Mouse (Mus musculus): Measurements from ENCODE around the gene Med7. TPM values are rescaled to one million over a fixed set of nuclear protein-coding genes. Genes with fewer than 3 reads are reported as not detected.

Med7 gene
- polyA plus RNA-seq, 1 experiment: 50.9 TPM

DNA sequence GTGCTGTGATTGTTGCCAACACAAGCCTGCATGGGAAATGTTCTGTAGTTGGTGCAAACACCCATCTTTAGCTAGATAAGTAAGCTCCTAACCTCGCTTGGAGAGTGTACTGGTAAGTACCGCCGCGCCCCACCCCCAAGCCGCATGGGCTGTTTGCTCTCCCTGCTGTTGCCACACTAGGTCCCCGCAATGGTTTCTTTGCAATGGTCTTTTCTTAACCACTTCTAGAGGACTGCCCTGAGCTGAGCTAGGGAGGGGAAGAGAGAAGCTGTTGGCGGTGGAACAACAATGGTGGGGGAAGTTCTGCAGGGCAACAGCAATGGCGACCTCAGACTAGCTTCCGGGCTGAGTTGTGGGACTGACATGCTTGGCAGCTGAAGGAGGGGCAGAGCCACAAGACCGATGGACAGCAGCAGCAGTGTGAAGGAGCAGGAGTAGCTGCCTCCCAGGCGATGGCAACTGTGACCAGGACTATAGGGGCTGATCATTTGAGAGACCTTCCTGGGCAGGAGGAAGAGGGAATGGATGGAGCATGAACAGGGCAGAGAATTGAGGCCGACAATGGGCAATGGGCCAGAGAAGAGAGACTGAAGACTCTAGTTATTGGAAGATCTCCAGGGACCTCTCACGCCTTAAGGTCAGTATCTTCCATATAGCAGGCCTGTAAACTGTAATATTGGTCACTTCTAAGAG, 40.4 kb upstream of the Med7 start, which contains the start of gene Fam71b:
Gene Fam71b, plus strand, starts transcription at position 393 of the 693 bp plus-strand sequence.
- Histone ChIP-seq H3K4me1 (ENCODE audit: control insufficient read depth, insufficient read depth, low read length) (no peaks in the 10 kb centered on the region), H3K27ac (ENCODE audit: insufficient read depth, low read length) (no peak within 1 kb of the TSS), H3K4me3 (ENCODE audit: insufficient read depth, low read length) (no peak within 1 kb of the TSS)
- TF ChIP-seq POLR2A (IDR thresholded peaks at IDR 0.05; ENCODE audit: low read depth, low read length) (no peak), CTCF (IDR thresholded peaks at IDR 0.05; ENCODE audit: borderline replicate concordance, insufficient read depth, low read length) (no peak)

DNA sequence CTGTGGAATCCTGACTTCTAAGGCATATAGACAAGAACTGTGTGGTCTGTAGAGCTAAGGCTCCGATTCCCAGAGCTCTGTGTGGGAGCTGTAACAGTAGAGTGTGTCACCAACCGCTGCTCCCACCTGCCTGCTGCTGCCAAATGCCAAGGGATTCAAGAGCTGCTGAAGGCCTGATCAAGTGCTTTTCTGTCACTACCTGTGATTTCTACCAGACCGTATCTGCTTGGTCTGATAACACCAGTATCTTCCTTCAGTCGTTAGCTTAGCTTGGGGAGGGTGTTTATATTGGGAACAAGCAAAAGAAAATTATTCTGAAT, 39.9 kb upstream of the Med7 start:
- no peak overlapping the region for H3K4me3 ChIP-seq (ENCODE audit: insufficient read depth, low read length)
- H3K27ac ChIP-seq (ENCODE audit: insufficient read depth, low read length): no peak overlapping the region
- no peaks in the 10 kb centered on the region for H3K4me1 ChIP-seq (ENCODE audit: control insufficient read depth, insufficient read depth, low read length)
- no peak for TF ChIP-seq CTCF (IDR thresholded peaks at IDR 0.05; ENCODE audit: borderline replicate concordance, insufficient read depth, low read length)
- TF ChIP-seq POLR2A (IDR thresholded peaks at IDR 0.05; ENCODE audit: low read depth, low read length): no peak

DNA sequence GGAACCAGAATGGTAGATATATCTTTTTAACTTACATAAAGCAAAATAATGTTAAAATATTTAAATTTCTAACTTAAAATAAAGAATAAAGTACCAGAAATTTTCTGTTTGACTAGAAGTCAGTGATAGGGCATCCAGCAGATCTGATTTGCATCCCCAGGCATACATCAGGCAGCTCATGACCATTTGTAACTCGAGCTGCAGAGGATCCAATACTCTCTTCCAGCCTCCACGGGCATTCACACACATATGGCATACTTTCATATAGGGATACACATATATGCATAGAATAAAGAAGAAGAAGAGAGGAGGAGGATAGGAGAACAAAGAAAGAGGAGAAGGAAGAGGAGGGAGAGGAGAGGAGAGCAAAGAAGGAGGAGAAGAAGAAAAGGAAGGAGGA, 38.8 kb upstream of the Med7 start:
- Histone ChIP-seq H3K4me1 (ENCODE audit: control insufficient read depth, insufficient read depth, low read length) (no peaks in the 10 kb centered on the region), H3K27ac (ENCODE audit: insufficient read depth, low read length) (no peak overlapping the region), H3K4me3 (ENCODE audit: insufficient read depth, low read length) (no peak overlapping the region)
- TF ChIP-seq CTCF (IDR thresholded peaks at IDR 0.05; ENCODE audit: borderline replicate concordance, insufficient read depth, low read length): no peak
- TF ChIP-seq POLR2A (IDR thresholded peaks at IDR 0.05; ENCODE audit: low read depth, low read length): no peak

DNA sequence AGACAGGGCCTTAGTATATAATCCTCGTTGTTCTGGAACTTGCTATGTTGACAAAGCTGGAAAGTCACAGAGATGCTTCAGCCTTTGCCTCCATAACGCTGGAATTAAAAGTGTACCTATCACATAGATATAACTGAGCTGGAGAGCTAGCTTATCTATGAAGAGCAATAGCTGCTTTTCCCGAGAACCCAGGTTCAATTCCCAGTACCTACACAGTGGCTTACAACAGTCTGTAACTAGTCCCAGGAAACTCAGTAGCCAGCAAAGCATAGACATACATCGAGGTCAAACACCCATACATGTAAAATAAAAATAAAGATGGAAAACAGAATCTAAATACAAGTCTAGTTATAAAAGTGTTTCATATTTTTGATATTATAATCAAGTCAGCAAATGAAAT, 38.3 kb upstream of the Med7 start:
- TF ChIP-seq POLR2A (IDR thresholded peaks at IDR 0.05; ENCODE audit: low read depth, low read length) (no peak), CTCF (IDR thresholded peaks at IDR 0.05; ENCODE audit: borderline replicate concordance, insufficient read depth, low read length) (no peak)
- Histone ChIP-seq H3K27ac (ENCODE audit: insufficient read depth, low read length) (no peak overlapping the region), H3K4me1 (ENCODE audit: control insufficient read depth, insufficient read depth, low read length) (no peaks in the 10 kb centered on the region), H3K4me3 (ENCODE audit: insufficient read depth, low read length) (no peak overlapping the region)

DNA sequence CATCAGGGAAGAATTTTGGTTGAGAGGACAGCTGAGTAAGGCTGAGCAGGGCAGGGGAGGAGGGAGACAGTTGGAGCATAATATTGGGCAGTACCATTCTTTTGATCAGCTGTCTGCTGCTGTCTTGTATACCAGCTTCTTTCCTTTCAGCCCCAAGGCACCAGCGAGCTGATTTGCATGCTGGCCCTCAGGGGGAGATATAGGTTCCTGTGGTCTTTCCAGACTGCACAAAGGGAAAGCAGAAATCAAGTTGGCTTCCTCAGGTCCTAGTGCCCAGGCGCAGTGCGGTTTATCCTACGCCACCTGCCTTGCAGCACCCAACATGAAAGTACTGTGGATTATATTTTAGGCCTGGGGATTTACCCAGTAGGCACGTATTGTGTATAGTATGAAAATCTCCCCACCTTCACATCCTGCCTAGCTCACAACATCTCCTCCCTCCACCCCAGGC, 37.8 kb upstream of the Med7 start:
- H3K27ac ChIP-seq (ENCODE audit: insufficient read depth, low read length): no peak overlapping the region
- no peak overlapping the region for H3K4me3 ChIP-seq (ENCODE audit: insufficient read depth, low read length)
- TF ChIP-seq POLR2A (IDR thresholded peaks at IDR 0.05; ENCODE audit: low read depth, low read length) (no peak), CTCF (IDR thresholded peaks at IDR 0.05; ENCODE audit: borderline replicate concordance, insufficient read depth, low read length) (no peak)
- no peaks in the 10 kb centered on the region for H3K4me1 ChIP-seq (ENCODE audit: control insufficient read depth, insufficient read depth, low read length)

DNA sequence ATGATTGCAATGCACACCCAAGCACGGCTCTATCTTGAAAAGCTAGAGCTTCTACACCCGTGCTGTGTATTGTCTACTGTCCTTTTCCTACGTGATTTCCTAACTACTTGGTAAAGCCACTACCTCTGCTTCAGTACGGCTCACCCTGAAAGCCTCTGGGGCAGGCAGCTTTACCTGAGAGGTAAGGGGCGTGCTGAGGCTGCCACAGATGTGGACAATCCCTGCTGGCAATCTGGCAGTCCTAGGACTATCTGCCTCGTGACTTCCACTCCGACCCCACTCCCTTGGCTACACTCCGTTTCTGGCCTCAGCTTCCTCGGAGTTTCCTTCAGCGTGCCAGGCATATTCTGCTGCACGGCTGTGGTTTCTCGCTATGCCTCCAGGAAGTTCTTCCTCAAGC, 35.2 kb upstream of the Med7 start:
- no peak overlapping the region for H3K4me3 ChIP-seq (ENCODE audit: insufficient read depth, low read length)
- no peak overlapping the region for H3K27ac ChIP-seq (ENCODE audit: insufficient read depth, low read length)
- H3K4me1 ChIP-seq (ENCODE audit: control insufficient read depth, insufficient read depth, low read length): no peaks in the 10 kb centered on the region
- TF ChIP-seq POLR2A (IDR thresholded peaks at IDR 0.05; ENCODE audit: low read depth, low read length) (no peak), CTCF (IDR thresholded peaks at IDR 0.05; ENCODE audit: borderline replicate concordance, insufficient read depth, low read length) (no peak)

DNA sequence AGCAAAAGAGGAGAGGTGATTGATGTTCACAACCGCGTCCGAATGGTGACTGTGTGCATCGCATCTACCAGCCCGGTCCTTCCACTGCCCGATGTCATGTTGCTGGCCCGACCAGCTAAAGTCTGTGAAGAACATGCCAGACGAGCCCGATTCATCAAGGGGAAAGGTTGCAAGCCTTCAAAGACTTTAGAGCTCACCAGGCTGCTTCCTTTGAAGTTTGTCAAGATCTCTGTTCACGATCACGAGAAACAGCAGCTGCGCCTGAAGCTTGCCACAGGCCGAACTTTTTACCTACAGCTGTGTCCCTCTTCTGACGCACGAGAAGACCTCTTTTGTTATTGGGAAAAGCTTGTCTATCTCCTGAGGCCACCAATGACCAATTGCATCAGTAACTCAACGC, 31.7 kb upstream of the Med7 start:
- H3K27ac ChIP-seq (ENCODE audit: insufficient read depth, low read length): no peak overlapping the region
- H3K4me3 ChIP-seq (ENCODE audit: insufficient read depth, low read length): no peak overlapping the region
- TF ChIP-seq CTCF (IDR thresholded peaks at IDR 0.05; ENCODE audit: borderline replicate concordance, insufficient read depth, low read length) (no peak), POLR2A (IDR thresholded peaks at IDR 0.05; ENCODE audit: low read depth, low read length) (no peak)
- H3K4me1 ChIP-seq (ENCODE audit: control insufficient read depth, insufficient read depth, low read length): no peaks in the 10 kb centered on the region

DNA sequence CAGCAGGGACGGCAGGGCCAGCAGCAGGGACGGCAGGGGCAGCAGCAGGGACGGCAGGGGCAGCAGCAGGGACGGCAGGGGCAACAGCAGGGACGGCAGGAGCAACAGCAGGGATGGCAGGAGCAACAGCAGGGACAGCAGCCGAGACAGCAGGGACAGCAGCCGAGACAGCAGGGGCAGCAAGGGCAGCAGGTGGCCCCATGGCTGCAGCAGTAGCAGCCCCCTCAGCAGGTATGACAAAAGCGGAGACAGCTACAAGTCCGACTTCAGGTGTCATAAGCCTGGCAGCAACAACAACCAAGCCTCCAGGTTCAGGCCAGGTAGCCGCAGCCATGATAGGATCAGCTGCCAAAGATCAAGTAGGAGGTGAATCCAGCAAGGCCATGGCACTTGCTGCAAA, 30.0 kb upstream of the Med7 start:
- H3K4me1 ChIP-seq (ENCODE audit: control insufficient read depth, insufficient read depth, low read length): no peaks in the 10 kb centered on the region
- no peak overlapping the region for H3K4me3 ChIP-seq (ENCODE audit: insufficient read depth, low read length)
- TF ChIP-seq CTCF (IDR thresholded peaks at IDR 0.05; ENCODE audit: borderline replicate concordance, insufficient read depth, low read length) (no peak), POLR2A (IDR thresholded peaks at IDR 0.05; ENCODE audit: low read depth, low read length) (no peak)
- no peak overlapping the region for H3K27ac ChIP-seq (ENCODE audit: insufficient read depth, low read length)

DNA sequence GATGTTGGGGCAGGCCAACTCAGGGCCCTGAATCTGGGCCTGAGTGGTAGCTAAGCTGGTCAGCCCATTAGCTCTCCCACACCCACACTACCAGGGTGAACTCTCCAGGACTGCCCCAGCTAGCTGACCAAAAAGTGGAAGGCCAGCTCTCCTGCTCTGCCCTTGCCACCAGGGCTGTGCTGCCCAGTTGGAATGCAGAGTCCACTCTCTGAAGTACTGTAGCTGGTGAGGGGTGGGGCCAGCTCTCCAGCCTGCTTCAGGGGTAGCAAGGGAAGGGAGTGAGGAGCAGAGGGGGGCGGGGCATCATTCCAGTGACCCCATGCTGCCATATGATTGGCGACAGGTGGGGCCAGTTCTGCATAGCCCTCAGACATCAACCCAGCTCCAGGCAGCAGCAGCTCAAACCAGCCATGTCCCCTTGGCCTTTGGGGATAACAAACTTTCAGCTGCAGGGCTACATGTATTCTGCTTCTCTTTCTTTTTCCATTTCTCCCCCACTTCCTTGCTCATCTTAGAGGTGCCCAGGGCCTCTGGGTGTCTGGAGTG, 26.6 kb upstream of the Med7 start:
- Histone ChIP-seq H3K4me1 (ENCODE audit: control insufficient read depth, insufficient read depth, low read length) (no peaks in the 10 kb centered on the region), H3K4me3 (ENCODE audit: insufficient read depth, low read length) (no peak overlapping the region), H3K27ac (ENCODE audit: insufficient read depth, low read length) (no peak overlapping the region)
- no peak for TF ChIP-seq POLR2A (IDR thresholded peaks at IDR 0.05; ENCODE audit: low read depth, low read length)
- TF ChIP-seq CTCF (IDR thresholded peaks at IDR 0.05; ENCODE audit: borderline replicate concordance, insufficient read depth, low read length): no peak

DNA sequence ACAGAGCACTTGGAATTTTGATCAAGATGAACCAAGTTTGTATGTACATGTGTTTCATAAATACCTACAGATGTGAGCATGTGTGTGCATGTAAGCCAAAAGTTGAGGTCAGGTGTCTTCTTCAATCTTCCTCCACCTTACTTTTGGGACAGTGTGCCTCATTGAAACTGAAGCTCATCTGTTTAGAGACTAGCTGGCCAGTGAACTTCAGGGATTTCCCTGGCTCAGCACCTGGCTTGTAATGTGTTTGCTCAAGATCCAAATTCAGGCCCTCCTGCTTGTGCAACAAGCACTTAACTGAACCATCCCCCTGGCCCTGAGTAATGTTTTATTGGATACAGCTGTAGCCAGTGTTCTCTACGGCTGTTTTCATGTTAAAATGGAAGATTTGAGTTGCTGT, 18.3 kb upstream of the Med7 start:
- Histone ChIP-seq H3K4me1 (ENCODE audit: control insufficient read depth, insufficient read depth, low read length) (no peaks in the 10 kb centered on the region), H3K4me3 (ENCODE audit: insufficient read depth, low read length) (no peak overlapping the region), H3K27ac (ENCODE audit: insufficient read depth, low read length) (no peak overlapping the region)
- TF ChIP-seq CTCF (IDR thresholded peaks at IDR 0.05; ENCODE audit: borderline replicate concordance, insufficient read depth, low read length) (no peak), POLR2A (IDR thresholded peaks at IDR 0.05; ENCODE audit: low read depth, low read length) (no peak)

Measured in embryonic fibroblast, embryonic 13.5 days (primary cell).